Mouse (Mus musculus): ENCODE measurements at regions not wholly inside any gene's neighbourhood (a gene's known extent, or its start where the extent isn't known, plus 50 kb on each side); places are given as distances from the start of the nearest gene placed in this dataset.

- DNase-seq (ENCODE audit: low spot score in 2 of 2) = no peak
These were observed 254.0 kb downstream of the Sox4 start for GRCm38 (mm10) chr13:28699490-28700032.

- no peak for DNase-seq (ENCODE audit: low spot score in 2 of 2)
These were observed 255.5 kb downstream of the Sox4 start for GRCm38 (mm10) chr13:28697796-28698678.

GRCm38 (mm10) chr13:28693078-28693477 is 260.4 kb downstream of the Sox4 start:
- DNase-seq (ENCODE audit: low spot score in 2 of 2) = no peak

- no peak for DNase-seq (ENCODE audit: low spot score in 2 of 2)
These were observed 260.9 kb downstream of the Sox4 start for GRCm38 (mm10) chr13:28692587-28692986.

GRCm38 (mm10) chr13:28690511-28691160 is 262.9 kb downstream of the Sox4 start:
- DNase-seq (ENCODE audit: low spot score in 2 of 2) = no peak

GRCm38 (mm10) chr13:28687838-28688237 is 265.7 kb downstream of the Sox4 start:
- DNase-seq (ENCODE audit: low spot score in 2 of 2) = no peak

GRCm38 (mm10) chr13:28684311-28684710 is 269.2 kb downstream of the Sox4 start:
- DNase-seq (ENCODE audit: low spot score in 2 of 2) = no peak

- no peak for DNase-seq (ENCODE audit: low spot score in 2 of 2)
These were observed 273.2 kb downstream of the Sox4 start for GRCm38 (mm10) chr13:28680266-28680665.

GRCm38 (mm10) chr13:28673622-28674021 is 279.9 kb downstream of the Sox4 start:
- DNase-seq (ENCODE audit: low spot score in 2 of 2) = no peak

GRCm38 (mm10) chr13:28671543-28671942 is 282.0 kb downstream of the Sox4 start:
- DNase-seq (ENCODE audit: low spot score in 2 of 2) = no peak

- no peak for DNase-seq (ENCODE audit: low spot score in 2 of 2)
These were observed 283.5 kb downstream of the Sox4 start for GRCm38 (mm10) chr13:28669832-28670585.

- DNase-seq (ENCODE audit: low spot score in 2 of 2) = no peak
These were observed 286.7 kb downstream of the Sox4 start for GRCm38 (mm10) chr13:28666832-28667231.

- no peak for DNase-seq (ENCODE audit: low spot score in 2 of 2)
These were observed 288.4 kb downstream of the Sox4 start for GRCm38 (mm10) chr13:28665150-28665549.

GRCm38 (mm10) chr13:28664698-28665097 is 288.8 kb downstream of the Sox4 start:
- DNase-seq (ENCODE audit: low spot score in 2 of 2) = no peak

GRCm38 (mm10) chr13:28663950-28664681 is 289.4 kb downstream of the Sox4 start:
- no peak for DNase-seq (ENCODE audit: low spot score in 2 of 2)

- peak in 1 of 2 experiments; percentile 10 for DNase-seq (ENCODE audit: low spot score in 2 of 2)
These were observed 290.1 kb downstream of the Sox4 start for GRCm38 (mm10) chr13:28663459-28663858.

GRCm38 (mm10) chr13:28662316-28662752 is 291.2 kb downstream of the Sox4 start:
- no peak for DNase-seq (ENCODE audit: low spot score in 2 of 2)

- no peak for DNase-seq (ENCODE audit: low spot score in 2 of 2)
These were observed 293.4 kb downstream of the Sox4 start for GRCm38 (mm10) chr13:28660151-28660550.

- peak in 1 of 2 experiments; percentile 5 for DNase-seq (ENCODE audit: low spot score in 2 of 2)
These were observed 294.9 kb downstream of the Sox4 start for GRCm38 (mm10) chr13:28658652-28659051.

- DNase-seq (ENCODE audit: low spot score in 2 of 2) = no peak
These were observed 298.6 kb downstream of the Sox4 start for GRCm38 (mm10) chr13:28654883-28655282.

GRCm38 (mm10) chr13:28653362-28653761 is 300.2 kb downstream of the Sox4 start:
- no peak for DNase-seq (ENCODE audit: low spot score in 2 of 2)

Data from urinary bladder, postnatal 36 days (tissue).